Mouse (Mus musculus) kidney, adult 11 months (tissue): ENCODE results near the gene Egln2.

Experiments used
- DNase-seq: peaks from one replicate; pipeline ENCODE4 v3.0.0; 2022

The Egln2 gene

GRCm38 (mm10) chr7:27174896-27175295 is 8.3 kb upstream of the Egln2 start:
- no peak for DNase-seq

GRCm38 (mm10) chr7:27174496-27174895 is 7.9 kb upstream of the Egln2 start:
- DNase-seq: no peak

- DNase-seq: no peak
Measured at GRCm38 (mm10) chr7:27170981-27171380, 4.4 kb upstream of the Egln2 start.

DNA sequence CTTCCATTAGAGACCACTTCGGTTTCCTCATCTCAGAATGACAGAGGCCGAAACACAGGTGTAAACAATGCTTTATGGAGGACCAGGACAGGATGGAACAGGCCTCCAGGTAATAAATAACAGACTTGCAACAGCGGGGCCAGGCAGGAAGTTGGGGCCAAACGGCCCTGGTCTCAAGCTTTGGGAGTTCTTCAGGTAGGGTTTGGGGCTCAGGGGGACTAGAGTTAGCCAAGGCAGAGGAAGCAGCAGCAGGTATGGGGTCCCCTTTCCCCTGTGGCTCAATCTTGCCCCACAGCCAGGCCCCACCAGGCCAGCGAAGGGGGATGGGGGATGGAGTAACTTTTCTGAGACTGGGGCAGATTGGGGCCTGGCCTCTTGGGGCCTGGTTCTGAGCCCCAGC is 1.8 kb upstream of the Egln2 start:
- no peak for DNase-seq

DNA sequence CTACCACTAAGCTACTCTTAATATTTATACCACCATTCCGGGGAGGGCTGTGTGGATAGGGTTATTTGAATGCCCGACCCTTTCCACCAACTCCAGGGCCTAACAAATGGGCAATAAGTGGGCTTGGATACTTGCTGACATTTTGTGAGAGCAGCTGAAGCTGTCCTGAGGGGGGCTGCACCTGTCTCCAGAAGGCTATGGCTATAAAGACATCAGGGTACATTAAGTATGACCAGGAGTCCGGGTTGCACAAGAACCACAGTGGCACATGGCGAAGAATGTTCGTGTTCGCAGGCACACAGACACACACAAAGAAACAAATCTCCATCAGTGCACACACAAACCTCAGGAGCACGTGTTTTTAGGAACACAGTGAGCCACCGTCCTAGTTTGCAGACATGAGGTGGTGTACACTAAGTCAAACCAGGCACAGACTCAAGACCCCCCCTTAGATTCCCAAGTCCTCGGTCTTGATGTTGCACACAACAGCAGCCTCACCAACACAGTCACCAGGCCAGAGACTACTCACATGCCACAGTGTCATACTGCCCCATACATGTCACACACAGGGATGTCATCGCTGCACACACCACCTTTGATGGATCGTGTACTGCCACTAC is 983 bp upstream of the Egln2 start:
- no peak for DNase-seq

DNA sequence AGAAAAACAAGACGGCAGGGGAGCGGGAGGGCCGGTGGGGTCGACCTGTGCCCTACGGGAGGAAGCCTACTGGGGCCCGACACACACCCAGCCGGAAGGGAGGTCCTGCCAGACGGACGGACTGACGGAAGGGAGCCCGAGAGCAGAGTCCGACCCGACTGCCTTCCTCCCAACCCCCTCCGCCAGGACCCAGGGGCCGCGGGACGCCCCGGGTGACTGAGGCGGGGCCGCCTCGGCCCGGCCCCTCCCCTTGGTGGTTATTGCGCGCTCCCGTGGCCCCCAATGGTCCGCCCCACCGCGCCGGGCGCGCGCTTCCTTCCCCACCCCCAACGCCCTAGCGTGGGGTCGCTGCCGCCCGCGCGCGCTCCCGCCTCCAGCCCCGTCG is 381 bp downstream of the Egln2 start:
- DNase-seq: peak; percentile 92

GRCm38 (mm10) chr7:27165696-27166095 is 906 bp downstream of the Egln2 start:
- DNase-seq: no peak

- peak; percentile 65 for DNase-seq
Measured at GRCm38 (mm10) chr7:27165007-27165655, 1.5 kb downstream of the Egln2 start.

GRCm38 (mm10) chr7:27164112-27164947 is 2.3 kb downstream of the Egln2 start:
- DNase-seq: peak; percentile 48

- no peak for DNase-seq
Measured at GRCm38 (mm10) chr7:27163450-27163805, 3.2 kb downstream of the Egln2 start.

- DNase-seq: no peak
Measured at GRCm38 (mm10) chr7:27162780-27163449, 3.7 kb downstream of the Egln2 start.

GRCm38 (mm10) chr7:27161744-27162143 is 4.9 kb downstream of the Egln2 start:
- no peak for DNase-seq

DNA sequence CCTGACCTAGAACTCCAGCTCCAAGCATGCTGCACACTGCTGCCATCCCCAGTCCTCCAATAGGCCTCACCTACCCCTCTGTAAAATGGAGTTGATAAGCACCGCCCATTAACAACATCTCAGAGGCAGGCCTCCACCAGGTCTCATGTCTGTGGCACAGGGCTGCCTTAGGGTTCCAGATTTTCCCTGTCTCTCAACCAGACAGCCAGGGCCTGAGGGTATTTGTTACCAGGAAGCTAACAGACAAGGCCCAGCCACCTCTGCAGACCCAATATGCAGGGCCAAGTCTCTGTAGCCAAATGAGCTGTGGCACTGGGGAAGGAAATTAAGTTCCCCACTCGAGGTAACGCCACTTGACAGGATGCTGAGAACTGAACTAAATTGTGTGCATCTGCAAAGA is 5.7 kb downstream of the Egln2 start:
- no peak for DNase-seq

DNA sequence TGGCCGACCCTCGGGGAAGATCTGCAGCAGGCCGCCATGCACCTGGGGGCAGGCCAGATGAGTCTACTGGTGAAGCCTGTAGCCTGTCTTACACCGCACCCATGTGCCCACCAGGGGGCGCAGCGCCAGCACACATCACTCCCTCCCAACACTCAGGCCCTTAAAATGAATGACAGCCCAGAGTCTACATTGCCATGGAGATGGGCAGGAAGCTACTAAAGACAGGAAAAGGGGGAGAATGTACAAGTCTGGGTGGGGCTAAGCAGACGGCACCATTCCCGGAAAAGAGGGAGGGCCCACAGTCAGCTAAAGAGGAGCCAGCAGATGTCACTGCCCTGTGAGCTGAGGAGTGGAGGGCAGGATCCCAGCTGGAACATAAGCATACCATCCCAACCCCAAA is 6.7 kb downstream of the Egln2 start:
- peak; percentile 91 for DNase-seq

GRCm38 (mm10) chr7:27159256-27159655 is 7.3 kb downstream of the Egln2 start:
- DNase-seq: no peak

DNA sequence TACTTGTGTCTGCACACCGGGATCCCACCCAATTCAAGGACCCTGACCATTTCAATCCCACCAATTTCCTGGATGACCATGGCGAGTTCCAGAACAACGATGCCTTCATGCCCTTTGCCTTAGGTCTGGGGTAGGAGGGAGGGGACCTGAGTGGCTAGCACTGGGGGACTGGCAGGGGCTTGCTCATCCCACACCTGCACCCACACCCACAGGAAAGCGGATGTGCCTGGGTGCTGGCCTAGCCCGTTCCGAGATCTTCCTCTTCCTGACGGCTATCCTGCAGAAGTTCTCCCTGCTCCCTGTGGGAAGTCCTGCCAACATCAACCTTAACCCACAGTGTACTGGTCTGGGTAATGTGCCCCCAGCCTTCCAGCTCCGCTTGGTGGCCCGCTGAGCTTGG is 8.4 kb downstream of the Egln2 start:
- no peak for DNase-seq

- no peak for DNase-seq
Measured at GRCm38 (mm10) chr7:27156005-27156404, 10.6 kb downstream of the Egln2 start.

GRCm38 (mm10) chr7:27153205-27153764 is 13.3 kb downstream of the Egln2 start, which contains the start of gene Cyp2t4:
TSS of gene Cyp2t4 (plus strand) at chr7:27153714.
- DNase-seq: peak; percentile 55

GRCm38 (mm10) chr7:27136410-27136996 is 30.1 kb downstream of the Egln2 start:
- no peak for DNase-seq

- DNase-seq: no peak
Measured at GRCm38 (mm10) chr7:27133757-27134156, 32.8 kb downstream of the Egln2 start.

DNA sequence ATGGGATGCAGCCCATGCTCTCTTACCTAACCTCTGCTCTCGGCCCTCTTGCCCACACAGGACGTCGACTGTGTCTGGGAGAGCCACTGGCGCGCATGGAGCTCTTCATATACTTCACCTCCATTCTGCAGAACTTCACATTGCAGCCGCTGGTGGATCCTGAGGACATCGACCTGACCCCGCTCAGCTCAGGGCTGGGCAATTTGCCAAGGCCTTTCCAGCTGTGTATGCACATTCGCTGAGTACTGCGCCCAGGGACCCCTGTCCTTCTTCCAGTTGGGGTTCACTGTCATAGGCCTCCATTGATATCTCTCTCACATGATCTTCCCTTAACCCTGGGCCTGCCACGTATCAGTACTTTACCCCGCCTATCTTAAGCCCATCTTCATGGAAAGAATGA is 33.4 kb downstream of the Egln2 start:
- peak; percentile 63 for DNase-seq

GRCm38 (mm10) chr7:27132588-27132987 is 34.0 kb downstream of the Egln2 start:
- DNase-seq: no peak

GRCm38 (mm10) chr7:27131387-27131786 is 35.2 kb downstream of the Egln2 start:
- no peak for DNase-seq
